Mouse (Mus musculus) heart, adult 2 months (tissue): ENCODE measurements around the gene Gm10778. TPM values are rescaled to one million over a fixed set of nuclear protein-coding genes. Genes with fewer than 3 reads are reported as not detected.

Experiments
- DNase-seq, 2 experiments: peaks; one replicate each; pipeline ENCODE4 v3.0.0; 2021
- H3K27ac ChIP-seq: fragments of 200-600 bp; 2 replicates; pipeline ENCODE4 v1.8.1; 2022
- H3K27me3 ChIP-seq: fragments of 200-500 bp; 2 replicates; pipeline ENCODE4 v1.6.1; 2012; ENCODE audit warnings: mild to moderate bottlenecking, low read length, inconsistent platforms, mixed read lengths; ENCODE audit not compliant: control insufficient read depth, insufficient read depth
- H3K36me3 ChIP-seq: fragments of 200-500 bp; 2 replicates; pipeline ENCODE4 v1.6.1; 2012; ENCODE audit warnings: low read length, inconsistent platforms; ENCODE audit not compliant: control insufficient read depth, insufficient read depth
- H3K4me1 ChIP-seq: fragments of 200-500 bp; 2 replicates; pipeline ENCODE4 v1.6.1; 2011; ENCODE audit warnings: low read length; ENCODE audit not compliant: control insufficient read depth, insufficient read depth
- H3K4me3 ChIP-seq: fragments of 200-600 bp; 2 replicates; pipeline ENCODE4 v1.8.1; 2022
- H3K79me2 ChIP-seq: fragments of 200-500 bp; replicated peaks from 2 replicates; pipeline ENCODE4 v1.6.1; 2012; ENCODE audit warnings: mild to moderate bottlenecking, inconsistent platforms, low read length, moderate library complexity, mixed read lengths; ENCODE audit not compliant: control insufficient read depth, insufficient read depth
- H3K9ac ChIP-seq: fragments of 200-500 bp; 2 replicates; pipeline ENCODE4 v1.6.1; 2012; ENCODE audit warnings: low read depth, mild to moderate bottlenecking, control low read depth, inconsistent platforms, low read length, mixed read lengths
- CTCF ChIP-seq: fragments of 200-600 bp; IDR thresholded peaks from 2 replicates; pipeline ENCODE4 v1.8.1; 2022; ENCODE audit warnings: antibody characterized with exemption, mild to moderate bottlenecking, moderate library complexity
- EP300 ChIP-seq: fragments of 200-500 bp; IDR thresholded peaks from 2 replicates; pipeline ENCODE4 v1.6.1; 2011; ENCODE audit warnings: low read depth, low read length, control low read depth; ENCODE audit not compliant: insufficient read depth
- POLR2A ChIP-seq: fragments of 200-500 bp; IDR thresholded peaks from 2 replicates; pipeline ENCODE4 v1.6.1; 2011; ENCODE audit warnings: mild to moderate bottlenecking, low read depth, low read length, control low read depth; ENCODE audit not compliant: insufficient read depth
- WGBS: fragments of 180-500 bp; shearing (Covaris S2); methylation state at CpG from one replicate; pipeline ENCODE4 v1.1.7; 2018; 5-methylcytosine and 5-hydroxymethylcytosine counted together
- intact Hi-C: fragments of 180-260 bp; cut with DNase I; formaldehyde crosslinking; loops from one replicate; pipeline ENCODE4 v1.15.1; 2025
- polyA plus RNA-seq: library from polyadenylated mRNA; depleted of rRNA; stranded (reverse); fragments of >200 nt; gene quantifications from 2 replicates; pipeline ENCODE4 v1.2.3, GENCODE M21; 2012
- total RNA-seq, 2 experiments: library from RNA; stranded (reverse); gene quantifications; 2 replicates each; pipeline ENCODE4 v1.2.3; 2021

Gene Gm10778
- total and polyA plus RNA-seq, 3 experiments = 0.59 to 2.4 (median 2.1) TPM

DNA sequence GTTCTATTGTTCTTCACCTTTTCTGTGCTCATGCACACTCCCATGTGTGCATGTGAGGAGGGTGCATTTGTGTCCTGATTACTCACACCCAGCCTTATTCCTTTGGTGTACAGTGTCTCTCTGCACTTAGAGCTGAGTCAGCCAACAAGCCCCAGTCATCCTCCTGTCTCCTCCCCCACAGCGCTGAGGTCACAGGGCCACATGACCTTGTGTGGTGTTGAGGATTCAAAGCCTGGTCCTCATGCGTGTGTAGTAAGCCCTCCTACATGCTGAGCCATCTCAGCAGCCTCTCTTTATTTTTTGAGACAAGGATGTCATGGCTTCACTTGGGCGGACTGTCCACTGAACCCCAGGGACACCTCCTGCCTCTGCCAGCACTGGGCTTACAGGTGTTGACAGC is 36.1 kb upstream of the Gm10778 start:
- no peak for TF ChIP-seq CTCF
- TF ChIP-seq POLR2A = no peak
- no peak for TF ChIP-seq EP300
- no peaks in the 10 kb centered on the region for H3K27me3 ChIP-seq
- no peaks in the 10 kb centered on the region for H3K4me1 ChIP-seq
- 59% methylated on average over 3 of the region's 3 CpGs for WGBS
- intact Hi-C loops = no loop called here
- DNase-seq = no peak
- H3K36me3 ChIP-seq = no peaks in the 10 kb centered on the region
- no peak overlapping the region for H3K4me3 ChIP-seq
- no peak overlapping the region for H3K9ac ChIP-seq
- H3K27ac ChIP-seq = no peak overlapping the region
- no peaks in the 10 kb centered on the region for H3K79me2 ChIP-seq

DNA sequence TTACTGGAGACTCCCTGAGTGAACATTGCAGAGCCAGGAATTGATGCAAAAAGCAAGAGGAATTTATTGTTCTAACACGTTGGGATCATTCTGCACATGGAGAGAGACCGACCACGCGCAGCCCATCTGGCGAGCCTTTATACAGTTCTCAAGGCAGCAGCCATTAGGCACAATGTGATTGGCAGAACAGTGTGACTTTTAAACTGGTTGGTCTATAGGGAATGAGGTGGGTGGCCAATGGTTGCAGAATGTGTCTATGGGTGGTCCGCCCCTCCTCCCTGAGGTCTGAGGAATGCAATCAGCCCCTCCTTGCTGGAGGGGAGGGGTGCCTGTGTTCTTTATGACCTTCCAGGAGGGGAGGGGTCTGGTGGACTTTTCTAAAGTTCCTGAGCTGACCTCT is 33.4 kb upstream of the Gm10778 start:
- Histone ChIP-seq H3K4me1 (no peaks in the 10 kb centered on the region), H3K79me2 (no peaks in the 10 kb centered on the region), H3K4me3 (no peak overlapping the region), H3K9ac (no peak overlapping the region), H3K27me3 (no peaks in the 10 kb centered on the region), H3K27ac (no peak overlapping the region), H3K36me3 (no peaks in the 10 kb centered on the region)
- TF ChIP-seq CTCF (no peak), POLR2A (no peak), EP300 (no peak)
- WGBS = 74% methylated on average over 6 of the region's 6 CpGs
- no peak for DNase-seq
- intact Hi-C loops = no loop called here

DNA sequence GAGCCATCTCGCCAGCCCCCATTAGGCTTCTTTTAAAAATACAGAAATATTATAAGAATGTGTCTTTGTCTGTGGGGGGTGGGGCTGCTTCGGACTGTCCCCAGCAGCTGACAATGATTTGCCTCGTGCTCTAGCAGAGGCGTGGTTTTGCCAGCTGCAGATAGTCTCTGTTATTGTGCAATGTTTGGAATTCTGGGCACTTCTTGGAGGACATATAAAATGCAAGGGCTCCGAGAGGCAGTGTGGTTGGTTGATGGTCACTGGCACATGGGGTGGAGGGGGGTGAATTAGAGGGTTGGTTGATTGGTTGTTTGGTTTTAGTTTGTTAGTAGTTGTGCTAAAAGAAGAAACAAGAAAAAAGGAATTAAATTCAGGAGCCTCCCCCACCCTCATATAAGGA is 28.9 kb upstream of the Gm10778 start:
- no peak overlapping the region for H3K27ac ChIP-seq
- no peaks in the 10 kb centered on the region for H3K79me2 ChIP-seq
- H3K27me3 ChIP-seq = no peaks in the 10 kb centered on the region
- no peak overlapping the region for H3K4me3 ChIP-seq
- WGBS = 74% methylated on average over 5 of the region's 5 CpGs
- DNase-seq = no peak
- TF ChIP-seq EP300 = no peak
- TF ChIP-seq CTCF = no peak
- no peak overlapping the region for H3K9ac ChIP-seq
- intact Hi-C loops = no loop called here
- no peaks in the 10 kb centered on the region for H3K4me1 ChIP-seq
- H3K36me3 ChIP-seq = no peaks in the 10 kb centered on the region

DNA sequence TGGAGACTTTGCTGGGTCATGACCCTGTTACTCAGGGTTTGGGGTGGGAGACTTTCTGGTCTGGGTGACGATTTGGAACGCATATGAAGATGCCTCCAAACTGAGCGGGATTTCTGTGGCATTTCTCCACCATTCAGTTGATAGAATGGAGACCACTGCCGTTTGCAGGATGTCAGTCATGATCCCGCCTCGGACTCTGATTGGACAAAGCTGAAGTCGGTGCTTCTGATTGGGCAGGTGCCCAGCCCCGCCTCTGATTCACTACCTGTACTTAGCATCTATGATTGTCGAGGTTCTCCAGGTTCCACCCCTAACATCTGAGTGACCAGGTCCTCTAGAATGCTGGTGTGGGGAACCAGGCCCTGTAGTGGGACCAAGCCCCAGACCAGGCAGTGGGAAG is 28.1 kb upstream of the Gm10778 start:
- Histone ChIP-seq H3K36me3 (no peaks in the 10 kb centered on the region), H3K4me1 (no peaks in the 10 kb centered on the region), H3K27me3 (no peaks in the 10 kb centered on the region), H3K27ac (no peak overlapping the region), H3K9ac (no peak overlapping the region), H3K79me2 (no peaks in the 10 kb centered on the region), H3K4me3 (no peak overlapping the region)
- intact Hi-C loops = no loop called here
- DNase-seq = no peak
- TF ChIP-seq EP300 (no peak), POLR2A (no peak), CTCF (no peak)
- WGBS = 59% methylated on average over 9 of the region's 9 CpGs

DNA sequence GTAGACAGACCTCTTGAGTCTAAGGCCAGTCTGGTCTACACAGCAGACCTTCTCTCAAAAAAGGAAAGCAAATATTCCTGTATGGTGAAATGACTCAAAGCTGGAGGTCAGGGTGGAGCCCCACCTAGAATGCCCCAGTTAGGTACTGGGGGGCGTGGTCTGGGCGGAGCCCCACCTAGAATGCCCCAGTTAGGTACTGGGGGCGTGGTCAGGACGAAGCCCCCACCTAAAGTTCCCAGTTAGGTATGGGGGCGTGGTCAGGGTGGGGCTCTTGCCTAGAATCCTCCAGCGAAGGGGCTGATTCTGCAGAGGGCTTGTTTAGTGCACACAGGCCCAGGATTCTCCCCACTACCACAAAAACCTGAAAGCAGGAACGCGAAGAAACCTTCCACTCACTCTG is 25.4 kb upstream of the Gm10778 start:
- intact Hi-C loops = no loop called here
- H3K9ac ChIP-seq = no peak overlapping the region
- H3K27ac ChIP-seq = no peak overlapping the region

DNA sequence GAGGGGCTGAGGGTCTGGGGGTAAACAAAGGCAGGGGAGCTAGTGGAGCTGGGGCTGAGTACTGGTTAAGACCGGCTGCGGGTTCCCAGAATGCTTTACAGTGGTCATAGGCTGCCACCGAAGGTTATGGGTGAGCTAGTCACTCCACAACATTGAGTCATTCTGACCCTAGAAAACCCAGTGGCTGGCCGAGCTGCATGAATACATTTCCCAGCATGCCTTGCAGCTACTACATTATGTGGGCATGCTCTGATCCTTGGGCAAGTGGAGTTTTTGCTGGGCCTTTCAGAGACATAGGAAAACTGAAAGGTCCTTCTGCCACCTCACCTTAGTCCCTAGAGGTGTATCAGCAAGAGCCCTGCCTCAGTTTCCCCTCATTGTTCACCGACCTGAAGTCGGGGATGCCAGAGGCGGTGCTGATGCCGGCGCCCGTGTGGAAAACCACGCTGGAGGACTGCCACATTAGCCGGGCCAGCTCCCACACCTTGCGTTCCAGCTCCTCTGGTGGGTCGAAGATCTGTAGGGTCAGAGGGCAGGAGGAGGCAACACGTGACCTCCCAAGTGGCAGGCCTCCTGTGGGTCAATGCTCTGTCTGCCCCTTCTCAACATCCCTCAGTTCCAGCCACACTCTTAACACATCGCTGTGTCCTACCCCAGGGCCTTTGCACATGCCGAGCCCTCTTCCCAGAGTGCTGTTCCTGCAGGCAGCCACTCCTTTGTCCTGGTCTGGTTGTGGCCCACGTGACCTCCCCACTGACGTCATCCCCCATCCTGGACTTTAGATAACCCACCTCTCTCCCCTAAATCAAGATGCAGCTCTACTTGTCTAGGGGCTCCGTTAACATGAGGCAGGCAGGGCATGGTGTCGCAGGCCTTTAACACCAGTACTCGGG is 22.5 kb upstream of the Gm10778 start:
- H3K79me2 ChIP-seq = no peaks in the 10 kb centered on the region
- H3K36me3 ChIP-seq = no peaks in the 10 kb centered on the region
- intact Hi-C loops = loop anchor here (2.0 to 5.0 kb wide), 3 partner anchors 16 to 551 kb away; partner anchors contain the start of gene BC025920
- peaks cover 5% of the 10 kb centered on the region for H3K4me1 ChIP-seq
- no peak overlapping the region for H3K9ac ChIP-seq
- peak overlapping the region; percentile 95 for H3K27ac ChIP-seq
- TF ChIP-seq POLR2A (no peak), EP300 (no peak), CTCF (no peak)
- peak overlapping the region; percentile 70 for H3K4me3 ChIP-seq
- WGBS = 79% methylated on average over 22 of the region's 22 CpGs
- no peak for DNase-seq
- no peaks in the 10 kb centered on the region for H3K27me3 ChIP-seq

More for the DNA sequence above, 25.4 kb upstream of the Gm10778 start:
- no peaks in the 10 kb centered on the region for H3K36me3 ChIP-seq
- H3K4me3 ChIP-seq = no peak overlapping the region
- H3K27me3 ChIP-seq = no peaks in the 10 kb centered on the region
- WGBS = 67% methylated on average over 8 of the region's 8 CpGs
- H3K79me2 ChIP-seq = no peaks in the 10 kb centered on the region
- DNase-seq = no peak
- no peak for TF ChIP-seq CTCF
- no peak for TF ChIP-seq POLR2A
- TF ChIP-seq EP300 = no peak
- peaks cover 5% of the 10 kb centered on the region for H3K4me1 ChIP-seq
